14 mouse cellular contexts compared by ENCODE assay signal in the genomic region with DNA sequence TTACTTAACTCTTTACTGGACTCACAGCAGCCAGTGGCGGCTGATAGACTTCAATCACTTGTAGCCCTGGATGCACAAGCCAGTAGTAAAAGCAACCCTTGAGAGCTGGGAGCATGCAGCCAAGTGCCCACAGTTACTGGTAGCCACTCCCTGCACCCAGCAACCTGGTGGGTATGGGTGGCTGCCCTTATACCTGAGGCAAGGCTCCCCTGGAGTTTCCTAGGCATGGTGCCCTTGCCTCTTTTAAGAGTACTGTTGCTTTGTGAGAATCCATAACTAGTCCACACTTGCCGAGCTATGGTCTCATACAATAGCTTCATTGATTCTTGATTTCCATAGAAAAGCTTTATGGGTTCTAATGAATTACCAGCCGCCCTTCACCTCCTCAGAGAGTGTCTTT.
A peak's percentile ranks its signal among the peaks of the same experiment; 100 is the strongest.
DNase-seq lines count a peak whose midpoint lies in the region; ATAC-seq lines count a peak whose summit lies in the region.
"Had no signal": no experiment of that assay in that cellular context is flagged by ENCODE, and none has a peak within 500 bp of the region (broad histone marks: within the 10 kb centered on the region; RNA-seq: fewer than 3 reads in every experiment).

No protein-coding gene starts in this region.

- peaks cover 21% of the 10 kb centered on the region for H3K36me3 ChIP-seq in heart, embryonic 14.5 days (ENCODE audit: control insufficient read depth, insufficient read depth, low read length)
- peaks cover 48% of the 10 kb centered on the region for H3K36me3 ChIP-seq in megakaryocyte, embryonic 14.5 days (replicated peaks; ENCODE audit: low read length)
- H3K36me3 ChIP-seq in kidney, embryonic 16.5 days (ENCODE audit: insufficient read depth, low read length) = peaks cover 7% of the 10 kb centered on the region; the same call in 1 of the 2 replicates
- H3K36me3 ChIP-seq in stomach, embryonic 15.5 days = 0 out of 2 replicates have a peak, but pooled peaks cover 4% of the 10 kb centered on the region
- H3K36me3 ChIP-seq in midbrain, embryonic 14.5 days (ENCODE audit: control insufficient read depth, insufficient read depth, low read length) = no peaks in the 10 kb centered on the region
- H3K36me3 ChIP-seq: hindbrain, embryonic 13.5 days had no signal

- no peaks in the 10 kb centered on the region for H3K27me3 ChIP-seq in heart, embryonic 14.5 days (ENCODE audit: control insufficient read depth, insufficient read depth, low read length)
- peaks cover 8% of the 10 kb centered on the region for H3K27me3 ChIP-seq in megakaryocyte, embryonic 14.5 days (replicated peaks)
- no peaks in the 10 kb centered on the region for H3K27me3 ChIP-seq in kidney, embryonic 16.5 days (ENCODE audit: insufficient read depth, low read length)
- no peaks in the 10 kb centered on the region for H3K27me3 ChIP-seq in stomach, embryonic 15.5 days (replicated peaks)
- no peaks in the 10 kb centered on the region for H3K27me3 ChIP-seq in midbrain, embryonic 14.5 days (ENCODE audit: control insufficient read depth, insufficient read depth, low read length)
- H3K27me3 ChIP-seq: hindbrain, embryonic 13.5 days; liver, embryonic 15.5 days had no signal

- no peak overlapping the region for H3K4me3 ChIP-seq in heart, embryonic 14.5 days (ENCODE audit: control insufficient read depth in 1 of 2, insufficient read depth in 1 of 2, low read depth in 1 of 2, low read length in 2 of 2)
- peak overlapping the region; percentile 38 for H3K4me3 ChIP-seq in megakaryocyte, embryonic 14.5 days (replicated peaks)
- peak overlapping the region; percentile 16; the same call in 1 of the 2 replicates for H3K4me3 ChIP-seq in kidney, embryonic 16.5 days (ENCODE audit: low read length)
- H3K4me3 ChIP-seq in stomach, embryonic 15.5 days (replicated peaks) = peak overlapping the region; percentile 13; the same call in 1 of the 2 replicates
- H3K4me3 ChIP-seq in midbrain, embryonic 14.5 days (replicated peaks; ENCODE audit: low read depth, low read length) = no peak overlapping the region
- H3K4me3 ChIP-seq: hindbrain, embryonic 13.5 days; liver, embryonic 15.5 days had no signal

- ATAC-seq in heart, embryonic 14.5 days (ENCODE audit: insufficient number of reproducible peaks, insufficient read depth, low FRiP score, low read depth) = no peak
- ATAC-seq in megakaryocyte, adult 5-6 weeks (ENCODE audit: poor library complexity, severe bottlenecking) = no peak
- no peak for ATAC-seq in kidney, embryonic 16.5 days (ENCODE audit: low FRiP score, low TSS enrichment)
- ATAC-seq in stomach, embryonic 15.5 days (ENCODE audit: insufficient read depth, low FRiP score, low read depth) = no peak
- ATAC-seq in midbrain, embryonic 14.5 days (ENCODE audit: low FRiP score, low TSS enrichment) = no peak
- ATAC-seq: CD4-positive, CD25-positive, alpha-beta regulatory T cell, adult 4 months; forebrain, embryonic 16.5 days had no signal

- H3K4me1 ChIP-seq in heart, embryonic 14.5 days (ENCODE audit: control insufficient read depth in 2 of 2, insufficient read depth in 2 of 2, low read length in 2 of 2) = peaks cover 29 to 79% of the 10 kb centered on the region in 2 experiments
- peaks cover 70% of the 10 kb centered on the region for H3K4me1 ChIP-seq in megakaryocyte, embryonic 14.5 days
- peaks cover 80% of the 10 kb centered on the region for H3K4me1 ChIP-seq in kidney, embryonic 16.5 days (ENCODE audit: insufficient read depth, low read length)
- H3K4me1 ChIP-seq in stomach, embryonic 15.5 days = peaks cover 28% of the 10 kb centered on the region
- H3K4me1 ChIP-seq in midbrain, embryonic 14.5 days (ENCODE audit: control insufficient read depth, insufficient read depth, low read length) = peaks cover 13% of the 10 kb centered on the region; the same call in 1 of the 2 replicates

- WGBS in heart, embryonic 14.5 days = 82% methylated on average over 3 of the region's 3 CpGs
- WGBS in kidney, embryonic 16.5 days = 62% methylated on average over 3 of the region's 3 CpGs
- WGBS in stomach, embryonic 15.5 days = 72% methylated on average over 3 of the region's 3 CpGs
- WGBS in midbrain, embryonic 14.5 days = 53% methylated on average over 3 of the region's 3 CpGs

- H3K9ac ChIP-seq in heart, embryonic 14.5 days (ENCODE audit: low read length) = peak overlapping the region; percentile 38; the same call in 1 of the 2 replicates
- H3K9ac ChIP-seq in kidney, embryonic 16.5 days (replicated peaks; ENCODE audit: low read length) = peak overlapping the region; percentile 43; the same call in 1 of the 2 replicates
- H3K9ac ChIP-seq in stomach, embryonic 15.5 days = no peak overlapping the region
- H3K9ac ChIP-seq in midbrain, embryonic 14.5 days (replicated peaks; ENCODE audit: low read length) = no peak overlapping the region
- H3K9ac ChIP-seq: hindbrain, embryonic 13.5 days; liver, embryonic 15.5 days had no signal

- DNase-seq in heart, postnatal 14 days = no peak
- no peak for DNase-seq in midbrain, embryonic 14.5 days
- no peak for DNase-seq in ovary, postnatal 10 days (ENCODE audit: low spot score)
- DNase-seq: right cerebral cortex, postnatal 14 days; thymus, adult 18-20 months had no signal

- peak overlapping the region in 1 of 2 experiments; percentile 69; a peak in 1 of 4 replicates for H3K27ac ChIP-seq in heart, embryonic 14.5 days (replicated peaks in 1 of 2; ENCODE audit: control insufficient read depth in 1 of 2, insufficient read depth in 1 of 2, low read depth in 2 of 2, low read length in 2 of 2)
- peak overlapping the region; percentile 57; the same call in 1 of the 2 replicates for H3K27ac ChIP-seq in kidney, embryonic 16.5 days (ENCODE audit: low read length)
- peak overlapping the region; percentile 65 for H3K27ac ChIP-seq in stomach, embryonic 15.5 days
- no peak overlapping the region for H3K27ac ChIP-seq in midbrain, embryonic 14.5 days (replicated peaks; ENCODE audit: low read depth, low read length)
- H3K27ac ChIP-seq: hindbrain, embryonic 13.5 days; liver, embryonic 15.5 days had no signal

- H3K9me3 ChIP-seq in heart, embryonic 14.5 days (ENCODE audit: control insufficient read depth, low read length) = no peaks in the 10 kb centered on the region
- H3K9me3 ChIP-seq in megakaryocyte, embryonic 14.5 days = no peaks in the 10 kb centered on the region
- H3K9me3 ChIP-seq in kidney, embryonic 16.5 days (ENCODE audit: low read length) = no peaks in the 10 kb centered on the region
- no peaks in the 10 kb centered on the region for H3K9me3 ChIP-seq in stomach, embryonic 15.5 days
- H3K9me3 ChIP-seq in midbrain, embryonic 14.5 days (ENCODE audit: control insufficient read depth, low read length) = no peaks in the 10 kb centered on the region
- H3K9me3 ChIP-seq: hindbrain, embryonic 13.5 days; liver, embryonic 15.5 days had no signal

- intact Hi-C loops in heart, postnatal 14 days (cut with DNase I) = loop anchor here (5.0 kb wide), 5 partner anchors 33 to 317 kb away; no protein-coding TSS in a partner anchor

- H3K4me2 ChIP-seq in heart, embryonic 14.5 days (ENCODE audit: low read length) = peak overlapping the region; percentile 81
- peak overlapping the region; percentile 42 for H3K4me2 ChIP-seq in kidney, embryonic 16.5 days (replicated peaks; ENCODE audit: low read depth, low read length)
- peak overlapping the region; percentile 32; the same call in 1 of the 2 replicates for H3K4me2 ChIP-seq in stomach, embryonic 15.5 days
- no peak overlapping the region for H3K4me2 ChIP-seq in midbrain, embryonic 14.5 days (ENCODE audit: low read length)
- H3K4me2 ChIP-seq: hindbrain, embryonic 13.5 days; liver, embryonic 15.5 days had no signal

Comparison
In these comparisons a context has a peak if more than half of its experiments do, and no peak if none do; other contexts are left out.
1. H3K4me3 ChIP-seq: peak in megakaryocyte, embryonic 14.5 days (single experiment), kidney, embryonic 16.5 days (single experiment) and stomach, embryonic 15.5 days (single experiment); none in heart, embryonic 14.5 days (0 of 2) and midbrain, embryonic 14.5 days (single experiment).
2. H3K9ac ChIP-seq: peak in heart, embryonic 14.5 days (single experiment) and kidney, embryonic 16.5 days (single experiment); none in stomach, embryonic 15.5 days (single experiment) and midbrain, embryonic 14.5 days (single experiment).